Mouse (Mus musculus): Measurements from ENCODE around the gene Elp5.

DNA sequence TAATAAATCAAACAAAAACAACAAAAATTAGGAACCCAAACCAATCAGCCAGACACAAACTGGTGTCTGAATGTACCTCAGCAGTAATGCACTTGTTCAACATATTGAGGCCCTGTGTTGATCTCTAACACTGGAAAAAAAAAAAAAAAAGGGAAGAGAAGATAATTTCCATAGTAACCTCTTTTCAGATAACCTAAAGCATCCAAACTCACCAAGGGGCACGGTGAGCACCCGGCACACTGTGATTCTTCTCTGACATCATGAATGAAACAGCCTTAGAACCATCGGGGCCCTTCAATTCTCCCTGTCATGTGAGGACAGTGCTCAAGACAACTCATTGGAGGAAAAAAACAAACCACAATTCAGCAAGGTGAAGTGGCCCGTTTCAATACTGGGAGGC lies 52.6 kb downstream of the Elp5 start:
- TF ChIP-seq CTCF (IDR thresholded peaks at IDR 0.05; ENCODE audit: low read depth, low read length) (no peak), EP300 (IDR thresholded peaks at IDR 0.05; ENCODE audit: insufficient read depth, low read depth, low read length) (no peak), POLR2A (IDR thresholded peaks at IDR 0.05; ENCODE audit: insufficient read depth, low read length) (no peak)

Data from ES-Bruce4 (cell line).